Mouse (Mus musculus): ENCODE results near the gene Gm11127. TPM values are rescaled to one million over a fixed set of nuclear protein-coding genes. Genes with fewer than 3 reads are reported as not detected.

Gene Gm11127
- polyA plus RNA-seq, 1 experiment from 2014 or later, result 3.3 TPM

DNA sequence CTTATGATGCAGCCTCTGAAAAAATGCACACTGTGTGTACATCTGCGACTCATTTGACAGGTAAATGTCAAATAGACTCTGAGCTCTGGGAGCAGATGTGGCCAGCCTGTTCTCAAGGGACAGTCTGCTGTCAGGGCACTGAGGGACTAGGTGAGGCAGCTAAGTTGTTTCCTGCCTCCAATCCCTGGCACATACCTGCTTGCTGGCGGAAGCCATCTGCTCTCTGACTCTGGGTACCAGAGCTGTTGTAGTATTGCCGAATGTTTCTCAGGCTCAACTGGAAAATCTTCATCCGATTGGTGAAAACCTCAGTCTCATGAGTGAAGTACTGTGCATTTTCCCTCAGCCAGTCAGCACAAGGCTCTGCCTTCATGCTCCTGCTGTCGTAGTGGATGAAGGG, 41.1 kb downstream of the Gm11127 start:
- H3K9ac ChIP-seq, result no peak overlapping the region
- ATAC-seq, result no peak
- H3K9me3 ChIP-seq, result no peaks in the 10 kb centered on the region
- WGBS, result 87% methylated on average over 5 of the region's 5 CpGs
- H3K36me3 ChIP-seq, result peaks cover 4% of the 10 kb centered on the region; the same call in 1 of the 2 replicates
- H3K4me3 ChIP-seq (replicated peaks), result no peak overlapping the region
- no peaks in the 10 kb centered on the region for H3K27me3 ChIP-seq (replicated peaks)
- H3K4me2 ChIP-seq (replicated peaks), result no peak overlapping the region
- no peak overlapping the region for H3K27ac ChIP-seq
- H3K4me1 ChIP-seq (replicated peaks), result 0 out of 2 replicates have a peak, but pooled peaks cover 3% of the 10 kb centered on the region

DNA sequence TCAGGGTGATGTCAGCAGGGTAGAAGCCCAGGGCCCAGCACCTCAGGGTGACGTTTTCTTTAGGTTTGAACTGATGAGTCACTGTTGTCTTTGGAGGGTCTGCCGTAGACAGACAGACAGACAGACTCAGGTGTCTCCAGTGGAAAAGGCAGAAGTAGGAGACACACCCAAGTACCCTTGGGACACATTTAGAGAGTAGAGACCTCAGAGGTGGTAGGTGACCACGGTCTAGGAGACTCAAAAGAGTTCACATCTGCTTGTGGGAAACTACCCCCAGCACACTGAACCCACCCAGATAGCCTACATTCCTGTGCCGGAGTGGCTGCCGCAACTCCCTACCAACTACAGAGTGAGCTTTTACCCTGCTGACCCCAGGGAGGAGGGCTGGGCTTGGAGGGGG, 43.2 kb downstream of the Gm11127 start:
- no peak overlapping the region for H3K4me3 ChIP-seq (replicated peaks)
- H3K9me3 ChIP-seq, result no peaks in the 10 kb centered on the region
- H3K4me2 ChIP-seq (replicated peaks), result no peak overlapping the region
- H3K36me3 ChIP-seq, result peaks cover 4% of the 10 kb centered on the region; the same call in 1 of the 2 replicates
- no peak overlapping the region for H3K27ac ChIP-seq
- ATAC-seq, result no peak
- H3K27me3 ChIP-seq (replicated peaks), result no peaks in the 10 kb centered on the region
- H3K9ac ChIP-seq, result no peak overlapping the region
- 94% methylated on average over 5 of the region's 5 CpGs for WGBS
- no peaks in the 10 kb centered on the region for H3K4me1 ChIP-seq (replicated peaks)

Other genes with a start within 250 kb of the Gm11127 start
- gene Ier3, start 236.7 kb downstream of the Gm11127 start, polyA plus RNA-seq (2015; fragmentation: Nextera tagmentation; extraction: Ambion mirVana), result 13.9 and 14.4 TPM in 2 replicates
- 49.1 and 49.4 TPM in 2 replicates for gene Flot1, start 235.1 kb downstream of the Gm11127 start, polyA plus RNA-seq (2015; fragmentation: Nextera tagmentation; extraction: Ambion mirVana)
- 729 and 776 TPM in 2 replicates for gene Tubb5, start 220.1 kb downstream of the Gm11127 start, polyA plus RNA-seq (2015; fragmentation: Nextera tagmentation; extraction: Ambion mirVana)
- 14.9 and 16.1 TPM in 2 replicates for gene Mdc1, start 216.9 kb downstream of the Gm11127 start, polyA plus RNA-seq (2015; fragmentation: Nextera tagmentation; extraction: Ambion mirVana)
- gene Nrm, start 197.1 kb downstream of the Gm11127 start, polyA plus RNA-seq (2015; fragmentation: Nextera tagmentation; extraction: Ambion mirVana), result 48.5 and 51.7 TPM in 2 replicates
- gene Ppp1r18, start 192.8 kb downstream of the Gm11127 start, polyA plus RNA-seq (2015; fragmentation: Nextera tagmentation; extraction: Ambion mirVana), result 19.6 TPM in 2 replicates
- gene Dhx16, start 178.6 kb downstream of the Gm11127 start, polyA plus RNA-seq (2015; fragmentation: Nextera tagmentation; extraction: Ambion mirVana), result 43.1 and 44.2 TPM in 2 replicates
- 25.5 and 31.9 TPM in 2 replicates for gene 2310061I04Rik, start 160.9 kb downstream of the Gm11127 start, polyA plus RNA-seq (2015; fragmentation: Nextera tagmentation; extraction: Ambion mirVana)
- gene Atat1, start 148.3 kb downstream of the Gm11127 start, polyA plus RNA-seq (2015; fragmentation: Nextera tagmentation; extraction: Ambion mirVana), result 47.2 and 47.7 TPM in 2 replicates
- gene Mrps18b, start 142.0 kb downstream of the Gm11127 start, polyA plus RNA-seq (2015; fragmentation: Nextera tagmentation; extraction: Ambion mirVana), result 126 and 139 TPM in 2 replicates
- gene Ppp1r10, start 141.9 kb downstream of the Gm11127 start, polyA plus RNA-seq (2015; fragmentation: Nextera tagmentation; extraction: Ambion mirVana), result 32.4 and 32.9 TPM in 2 replicates
- gene Abcf1, start 88.6 kb downstream of the Gm11127 start, polyA plus RNA-seq (2015; fragmentation: Nextera tagmentation; extraction: Ambion mirVana), result 91.6 and 99.9 TPM in 2 replicates
- 37.5 and 39.9 TPM in 2 replicates for gene Gnl1, start 78.5 kb downstream of the Gm11127 start, polyA plus RNA-seq (2015; fragmentation: Nextera tagmentation; extraction: Ambion mirVana)
- 24.5 and 25.7 TPM in 2 replicates for gene Prr3, start 78.1 kb downstream of the Gm11127 start, polyA plus RNA-seq (2015; fragmentation: Nextera tagmentation; extraction: Ambion mirVana)
- gene H2-T24, start 37.8 kb downstream of the Gm11127 start, polyA plus RNA-seq (2015; fragmentation: Nextera tagmentation; extraction: Ambion mirVana), result 2.0 and 2.8 TPM in 2 replicates
- 9.3 and 14.2 TPM in 2 replicates for gene H2-T23, start 25.5 kb downstream of the Gm11127 start, polyA plus RNA-seq (2015; fragmentation: Nextera tagmentation; extraction: Ambion mirVana)
- 13.3 and 13.9 TPM in 2 replicates for gene H2-T22, start 15.6 kb downstream of the Gm11127 start, polyA plus RNA-seq (2015; fragmentation: Nextera tagmentation; extraction: Ambion mirVana)
- 0.11 and 0.25 TPM in 2 replicates for gene Gm6034, start 15.4 kb downstream of the Gm11127 start, polyA plus RNA-seq (2015; fragmentation: Nextera tagmentation; extraction: Ambion mirVana)
- 0.11 TPM in 2 replicates for gene Gm19684, start 63.3 kb upstream of the Gm11127 start, polyA plus RNA-seq (2015; fragmentation: Nextera tagmentation; extraction: Ambion mirVana)
- 1.4 and 1.5 TPM in 2 replicates for gene Gm7030, start 71.1 kb upstream of the Gm11127 start, polyA plus RNA-seq (2015; fragmentation: Nextera tagmentation; extraction: Ambion mirVana)
- gene Gm8909, start 110.2 kb upstream of the Gm11127 start, polyA plus RNA-seq (2015; fragmentation: Nextera tagmentation; extraction: Ambion mirVana), result 1.2 and 2.2 TPM in 2 replicates
- gene H2-T3, start 131.9 kb upstream of the Gm11127 start, polyA plus RNA-seq (2015; fragmentation: Nextera tagmentation; extraction: Ambion mirVana), result 24.3 and 30.1 TPM in 2 replicates
- gene Rpp21, start 199.7 kb upstream of the Gm11127 start, polyA plus RNA-seq (2015; fragmentation: Nextera tagmentation; extraction: Ambion mirVana), result 124 and 141 TPM in 2 replicates
- gene Trim39, start 213.9 kb upstream of the Gm11127 start, polyA plus RNA-seq (2015; fragmentation: Nextera tagmentation; extraction: Ambion mirVana), result 12.5 and 13.6 TPM in 2 replicates
- gene H2-M10.2, start 228.1 kb upstream of the Gm11127 start, polyA plus RNA-seq (2015; fragmentation: Nextera tagmentation; extraction: Ambion mirVana), result not detected in 2 replicates

Data from intestine, embryonic 15.5 days (tissue).